Mouse (Mus musculus) natural killer cell, adult 2 months (primary cell): Measurements from ENCODE around the gene Fgf5.

Experiments used
- DNase-seq, 2 experiments: peaks; one replicate each; pipeline ENCODE4 v3.0.0; 2022; ENCODE audit warnings: low spot score in 2 of 2

Gene Fgf5

DNA sequence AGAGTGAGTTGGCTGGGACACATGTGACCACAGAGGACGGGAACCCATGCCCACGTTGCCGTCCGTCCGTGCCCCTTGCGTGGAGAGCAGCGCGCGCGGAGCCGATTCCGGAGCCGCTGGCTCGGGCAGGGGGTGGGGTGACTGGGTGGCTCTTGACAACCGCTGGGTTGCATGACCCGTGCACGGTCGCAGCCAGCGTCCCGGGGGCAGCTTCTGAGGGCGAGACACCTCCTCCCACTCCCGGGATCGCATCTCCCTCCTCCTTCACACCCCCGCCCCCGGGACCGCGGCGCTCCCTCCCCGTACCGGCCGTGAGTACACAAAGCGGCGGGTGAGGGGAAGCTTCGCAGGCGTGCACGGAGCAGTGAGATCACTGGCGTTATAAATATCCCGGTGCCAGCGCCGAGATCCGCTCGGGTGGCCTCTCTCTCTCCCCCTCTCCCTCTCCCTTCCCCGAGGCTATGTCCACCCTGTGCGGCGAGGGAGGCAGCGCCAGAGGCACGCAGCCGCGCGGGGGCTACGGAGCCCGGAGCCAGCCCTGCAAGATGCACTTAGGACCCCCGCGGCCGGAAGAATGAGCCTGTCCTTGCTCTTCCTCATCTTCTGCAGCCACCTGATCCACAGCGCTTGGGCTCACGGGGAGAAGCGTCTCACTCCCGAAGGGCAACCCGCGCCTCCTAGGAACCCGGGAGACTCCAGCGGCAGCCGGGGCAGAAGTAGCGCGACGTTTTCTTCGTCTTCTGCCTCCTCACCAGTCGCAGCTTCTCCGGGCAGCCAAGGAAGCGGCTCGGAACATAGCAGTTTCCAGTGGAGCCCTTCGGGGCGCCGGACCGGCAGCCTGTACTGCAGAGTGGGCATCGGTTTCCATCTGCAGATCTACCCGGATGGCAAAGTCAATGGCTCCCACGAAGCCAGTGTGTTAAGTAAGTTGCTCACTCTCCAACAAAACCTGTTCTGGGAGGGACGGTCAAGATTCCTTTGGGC, at the start of gene Fgf5:
Gene Fgf5, plus strand, starts transcription at position 347 of the 984 bp plus-strand sequence.
- peak; percentile 7 to 25 for DNase-seq

DNA sequence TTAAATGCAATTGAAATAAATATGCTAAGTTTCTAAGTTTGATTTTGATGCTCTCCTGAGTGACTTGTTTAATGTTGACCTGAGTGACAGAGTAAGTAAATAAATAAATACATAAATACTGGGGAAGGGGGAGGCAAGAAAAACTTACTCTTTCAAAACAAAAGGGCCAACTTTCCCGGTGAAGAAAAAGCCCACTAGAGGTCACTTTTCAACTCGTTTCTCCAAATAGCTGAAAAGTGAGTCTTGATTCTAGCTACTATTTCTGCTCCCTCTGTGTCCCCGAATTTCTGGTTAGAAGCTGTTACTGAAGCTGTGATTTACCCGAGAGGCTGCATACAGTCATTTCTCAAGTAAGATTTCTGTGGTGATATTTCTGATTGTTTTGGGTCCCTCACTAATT, 41.5 kb upstream of the Fgf5 start:
- no peak for DNase-seq

GRCm38 (mm10) chr5:98221956-98222355, 32.0 kb upstream of the Fgf5 start:
- DNase-seq = no peak

- DNase-seq = no peak
These were observed 27.3 kb upstream of the Fgf5 start for GRCm38 (mm10) chr5:98226710-98227109.

DNA sequence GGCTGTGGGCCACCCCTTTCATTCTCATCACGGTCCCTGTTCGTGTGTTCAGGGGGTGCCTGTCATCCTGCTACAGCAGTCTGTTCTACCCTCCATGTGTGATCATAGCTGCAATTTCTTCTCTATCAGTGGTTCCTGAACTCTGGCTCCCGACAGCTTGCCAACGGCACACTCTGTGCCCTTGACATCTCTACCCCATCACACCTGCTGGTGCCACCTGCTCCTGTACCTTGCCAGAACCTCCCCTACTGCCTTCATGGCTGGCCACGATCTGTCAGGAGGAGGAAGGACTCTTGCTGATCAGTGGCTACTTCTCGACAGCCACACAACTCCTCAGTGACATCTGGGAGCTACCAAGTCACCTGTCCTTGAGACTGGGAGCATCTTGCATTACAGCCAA, 24.5 kb upstream of the Fgf5 start:
- DNase-seq = no peak

DNA sequence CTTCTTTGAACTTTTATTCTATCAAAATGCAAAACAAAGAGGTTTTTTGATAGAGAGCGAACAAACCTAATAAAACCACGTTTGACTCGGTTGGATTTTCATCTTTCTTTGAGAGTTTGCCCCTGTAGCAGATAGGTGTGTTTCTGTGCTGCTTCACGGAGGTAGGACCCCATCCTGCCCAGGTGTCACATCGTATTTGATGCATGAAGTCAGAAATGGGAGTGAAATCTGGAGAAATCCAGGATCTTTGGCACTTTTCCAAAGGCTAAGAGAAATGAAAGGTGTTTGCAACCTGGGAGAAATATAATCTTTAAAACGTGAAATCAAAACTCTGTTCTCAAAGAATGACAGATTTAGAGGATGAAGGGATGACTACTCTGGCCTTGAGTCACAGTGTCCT, 15.5 kb upstream of the Fgf5 start:
- DNase-seq = no peak

GRCm38 (mm10) chr5:98241322-98241829, 12.6 kb upstream of the Fgf5 start:
- DNase-seq = no peak

GRCm38 (mm10) chr5:98245303-98245702, 8.7 kb upstream of the Fgf5 start:
- no peak for DNase-seq

GRCm38 (mm10) chr5:98245976-98246375, 8.0 kb upstream of the Fgf5 start:
- DNase-seq = no peak

GRCm38 (mm10) chr5:98246826-98247225, 7.2 kb upstream of the Fgf5 start:
- no peak for DNase-seq

- no peak for DNase-seq
These were observed 6.5 kb upstream of the Fgf5 start for GRCm38 (mm10) chr5:98247516-98247915.

DNA sequence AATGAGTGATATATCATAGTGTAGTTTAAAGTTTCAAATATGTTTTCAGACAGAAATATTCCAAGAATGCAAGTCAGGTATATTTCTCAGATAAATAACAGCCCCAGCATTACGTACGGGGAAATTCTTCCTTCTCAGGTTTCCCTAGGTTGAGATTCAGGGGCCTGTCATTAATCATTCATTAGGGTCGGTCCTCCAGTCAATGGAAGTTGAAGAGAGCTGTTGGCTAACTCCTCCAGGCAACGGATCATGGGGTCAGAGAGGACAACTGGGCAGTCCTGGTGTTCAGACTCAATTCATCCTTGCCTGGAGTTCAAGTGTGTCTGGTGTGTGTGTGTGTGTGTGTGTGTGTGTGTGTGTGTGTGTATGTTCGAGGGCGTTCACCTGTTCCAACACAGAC, 837 bp upstream of the Fgf5 start:
- no peak for DNase-seq

DNA sequence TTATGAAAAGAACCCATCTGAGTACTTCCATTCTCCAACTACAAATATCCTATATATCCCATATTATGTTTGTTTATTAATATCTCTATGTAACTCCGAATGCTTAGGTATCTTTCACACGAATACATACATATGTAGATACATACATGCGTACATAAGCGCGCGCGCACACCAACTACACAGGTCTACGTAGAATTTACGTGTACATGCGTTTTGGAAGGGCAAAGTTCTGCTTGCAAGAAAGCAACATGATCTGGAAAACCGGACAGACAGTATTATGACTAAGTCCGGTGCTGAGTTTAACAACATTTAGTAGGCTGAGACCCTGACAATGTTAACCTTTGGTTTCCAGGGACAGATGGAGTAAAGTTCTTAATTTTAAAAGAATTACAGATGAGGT, 1.2 kb downstream of the Fgf5 start:
- DNase-seq = no peak

GRCm38 (mm10) chr5:98255760-98256490, 1.9 kb downstream of the Fgf5 start:
- DNase-seq = no peak

DNA sequence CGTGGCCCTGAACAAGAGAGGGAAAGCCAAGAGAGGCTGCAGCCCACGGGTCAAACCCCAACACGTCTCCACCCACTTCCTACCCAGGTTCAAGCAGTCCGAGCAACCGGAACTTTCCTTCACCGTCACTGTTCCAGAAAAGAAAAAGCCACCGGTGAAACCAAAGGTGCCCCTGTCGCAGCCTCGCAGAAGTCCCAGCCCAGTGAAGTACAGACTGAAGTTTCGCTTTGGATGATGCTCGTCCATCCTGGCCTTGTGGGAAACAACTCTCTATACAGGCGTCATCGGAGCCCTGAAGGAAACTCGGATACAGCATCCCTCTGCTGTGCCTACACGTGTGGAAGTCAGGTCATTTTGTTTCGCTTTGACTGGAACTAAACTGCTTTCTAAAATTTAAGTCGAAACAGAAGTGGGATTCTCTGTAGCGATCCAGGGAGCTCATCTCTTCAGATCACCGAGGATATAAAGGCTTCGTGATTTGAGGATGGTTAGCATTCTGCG, 21.4 kb downstream of the Fgf5 start:
- no peak for DNase-seq

GRCm38 (mm10) chr5:98281993-98282392, 28.0 kb downstream of the Fgf5 start:
- DNase-seq = no peak

GRCm38 (mm10) chr5:98283696-98284478, 29.9 kb downstream of the Fgf5 start:
- no peak for DNase-seq

DNA sequence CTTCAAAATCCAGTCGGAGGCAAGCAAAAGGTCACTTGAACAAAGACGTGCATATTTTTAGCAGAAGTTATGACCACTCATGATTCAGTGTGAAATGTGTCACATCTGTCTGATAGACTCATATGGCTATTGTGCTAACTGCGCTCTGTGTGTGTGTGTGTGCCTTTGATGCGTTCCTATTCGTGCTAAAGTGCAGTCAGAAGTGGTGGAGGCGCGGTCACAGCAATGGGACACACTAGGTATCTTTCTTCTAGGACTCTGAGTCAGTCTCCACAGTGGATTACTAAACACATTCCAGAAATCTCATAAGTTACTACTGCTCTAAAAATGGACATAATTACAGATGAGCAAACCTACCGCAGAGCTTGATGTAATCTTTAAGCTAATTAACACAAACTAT, 36.7 kb downstream of the Fgf5 start:
- DNase-seq = no peak

DNA sequence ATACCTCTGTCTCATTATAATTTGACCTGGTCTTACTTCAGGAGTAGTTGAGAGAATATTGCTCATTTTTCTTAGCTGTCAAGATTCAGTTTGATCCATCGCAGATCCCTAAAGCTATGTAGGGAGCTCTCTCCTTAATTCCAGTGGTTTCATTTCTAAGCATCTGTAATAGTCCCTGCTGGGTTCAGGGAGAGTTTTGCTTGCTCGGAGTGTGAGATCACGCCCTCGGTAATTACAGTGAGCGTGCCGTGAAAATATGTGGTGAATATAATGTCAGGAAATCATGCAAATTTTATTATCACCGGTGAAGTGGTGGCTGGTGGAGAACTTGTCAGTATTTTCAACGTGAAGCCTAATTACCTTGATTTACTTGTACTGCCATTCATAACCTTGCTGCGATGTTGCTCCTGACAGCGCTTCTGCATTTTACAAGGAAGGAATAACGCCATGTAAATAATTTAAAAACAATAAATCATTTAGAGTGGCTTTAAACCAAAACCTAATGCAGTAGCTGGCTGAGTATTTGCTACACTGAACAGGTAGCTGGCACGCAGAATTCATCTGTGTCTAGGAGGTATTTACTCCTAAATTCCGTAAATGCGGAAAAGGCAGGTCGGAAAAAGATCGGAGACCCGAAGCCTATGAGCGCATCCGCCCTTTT, 38.5 kb downstream of the Fgf5 start:
- no peak for DNase-seq

DNA sequence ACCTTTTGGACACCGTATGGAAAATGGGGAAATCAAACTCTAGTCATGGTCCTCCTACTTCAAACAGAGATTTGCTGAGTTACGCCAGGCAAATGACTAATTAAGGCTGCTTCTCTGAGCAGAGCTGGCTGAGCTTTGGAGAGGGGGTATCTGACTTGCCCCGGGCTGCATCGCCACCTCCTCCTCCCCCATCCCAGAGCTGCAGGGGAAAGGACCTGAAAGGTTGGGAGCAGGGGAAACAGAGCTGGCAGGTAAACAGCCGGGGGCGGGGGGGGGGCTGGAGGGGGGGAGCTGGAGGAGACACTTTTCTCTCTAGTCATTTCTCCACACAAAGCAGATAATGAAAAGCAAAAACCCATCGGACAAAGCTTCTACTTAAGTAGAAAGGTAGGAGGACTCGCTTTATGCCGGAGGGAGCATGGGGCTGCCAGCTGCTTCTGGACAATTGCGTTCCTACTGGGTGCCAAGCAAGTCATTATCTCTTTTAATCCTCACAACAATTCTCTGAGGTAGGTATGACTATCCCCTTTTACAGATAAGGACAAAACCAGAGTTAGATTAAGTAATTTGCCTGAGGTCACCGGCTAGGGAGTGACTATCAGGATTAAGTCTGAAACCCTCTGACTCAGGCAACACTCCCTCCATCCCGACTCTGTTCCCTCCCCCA, 39.2 kb downstream of the Fgf5 start:
- no peak for DNase-seq

- DNase-seq = no peak
These were observed 46.1 kb downstream of the Fgf5 start for GRCm38 (mm10) chr5:98300079-98300478.
